Mouse (Mus musculus) cortical plate, adult 2 months (tissue): ENCODE results near the gene Ftl1. TPM values are rescaled to one million over a fixed set of nuclear protein-coding genes. Genes with fewer than 3 reads are reported as not detected.

Experiments used
- H3K27ac ChIP-seq: fragments of 200-500 bp; 2 replicates; pipeline ENCODE4 v1.5.1; 2012; ENCODE audit warnings: low read length, control low read depth, inconsistent platforms; ENCODE audit not compliant: insufficient read depth
- H3K4me1 ChIP-seq: fragments of 200-500 bp; 2 replicates; pipeline ENCODE4 v1.6.1; 2011; ENCODE audit warnings: low read length; ENCODE audit not compliant: control insufficient read depth, insufficient read depth
- H3K4me3 ChIP-seq: fragments of 200-500 bp; 2 replicates; pipeline ENCODE4 v1.5.1; 2011; ENCODE audit warnings: mild to moderate bottlenecking, low read length, control low read depth; ENCODE audit not compliant: insufficient read depth
- CTCF ChIP-seq: fragments of 200-500 bp; IDR thresholded peaks from 2 replicates; pipeline ENCODE4 v1.5.1; 2011; ENCODE audit warnings: mild to moderate bottlenecking, control low read depth, low read length; ENCODE audit not compliant: insufficient read depth; ENCODE audit errors: extremely low read depth
- POLR2A ChIP-seq: fragments of 200-500 bp; IDR thresholded peaks from 2 replicates; pipeline ENCODE4 v1.6.1; 2011; ENCODE audit warnings: mild to moderate bottlenecking, low read length, control low read depth; ENCODE audit not compliant: insufficient read depth; ENCODE audit errors: extremely low read depth
- polyA plus RNA-seq: library from polyadenylated mRNA; depleted of rRNA; stranded (reverse); fragments of >200 nt; gene quantifications from 2 replicates; pipeline ENCODE4 v1.2.3, GENCODE M21; 2012

Ftl1 gene
- polyA plus RNA-seq, 1 experiment, result 637 TPM

DNA sequence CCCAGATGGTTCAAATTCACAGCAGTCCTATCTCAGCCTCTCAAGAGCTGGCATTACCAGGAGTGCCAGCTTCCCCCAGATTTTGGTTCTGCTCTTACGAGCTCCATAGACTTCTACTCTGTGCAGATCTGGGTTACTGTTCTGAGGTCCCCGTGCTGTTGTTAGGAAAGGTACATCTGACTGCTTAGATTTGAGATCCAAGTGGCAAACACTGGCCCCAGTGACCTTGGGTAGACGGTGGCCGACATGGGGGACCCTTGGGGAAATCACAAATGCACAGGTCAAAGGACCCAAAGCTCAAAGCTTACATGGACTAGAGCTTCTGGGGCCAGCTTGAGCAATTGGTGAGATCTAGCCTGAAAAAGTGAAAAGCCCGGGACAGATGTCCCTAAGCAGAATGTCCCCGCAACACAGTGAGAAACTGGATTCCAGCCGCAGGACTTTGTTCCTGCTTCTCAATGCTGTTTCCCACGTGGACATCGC, 2.9 kb downstream of the Ftl1 start:
- TF ChIP-seq POLR2A (no peak), CTCF (no peak)
- H3K4me3 ChIP-seq, result no peak overlapping the region
- no peak overlapping the region for H3K27ac ChIP-seq
- peaks cover 6% of the 10 kb centered on the region; the same call in 1 of the 2 replicates for H3K4me1 ChIP-seq

DNA sequence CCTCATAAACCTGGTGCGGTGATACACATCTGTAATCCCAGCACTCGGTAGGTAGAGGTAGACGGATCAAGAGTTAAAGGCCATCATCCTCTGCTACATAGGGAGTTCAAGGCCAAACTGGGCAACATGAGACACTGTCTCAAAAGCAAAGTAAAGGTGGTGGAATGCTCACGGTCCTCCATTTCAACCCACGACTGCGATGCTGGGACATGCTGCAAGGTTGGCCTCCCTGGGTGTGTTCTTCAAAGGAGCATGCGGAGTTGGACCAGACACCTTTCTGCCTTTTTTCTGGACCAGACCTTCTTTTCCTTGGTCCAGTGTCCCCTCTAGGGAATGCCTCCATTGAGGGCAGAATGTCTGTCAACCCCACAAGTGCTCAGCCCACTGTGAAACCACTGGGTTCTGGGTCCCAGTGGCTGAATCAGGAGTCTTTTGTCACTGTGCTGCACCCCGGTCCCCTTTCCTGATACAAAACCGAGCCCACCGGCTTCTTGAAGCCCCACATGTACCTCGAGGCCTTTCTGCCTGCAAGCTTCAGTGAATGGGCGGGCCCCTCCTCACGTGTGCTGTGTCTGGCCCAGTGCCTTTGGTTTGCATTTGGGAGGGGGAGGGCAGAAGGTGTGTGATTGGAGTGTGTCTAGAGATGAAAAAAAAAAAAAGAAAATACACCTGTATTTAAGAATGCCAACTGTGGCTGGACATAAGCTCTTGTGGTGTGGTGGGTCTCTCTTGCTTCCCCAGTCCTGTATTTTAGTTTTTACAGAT, 3.6 kb downstream of the Ftl1 start:
- no peak overlapping the region for H3K27ac ChIP-seq
- TF ChIP-seq POLR2A (no peak), CTCF (no peak)
- no peak overlapping the region for H3K4me3 ChIP-seq
- H3K4me1 ChIP-seq, result peaks cover 6% of the 10 kb centered on the region; the same call in 1 of the 2 replicates

DNA sequence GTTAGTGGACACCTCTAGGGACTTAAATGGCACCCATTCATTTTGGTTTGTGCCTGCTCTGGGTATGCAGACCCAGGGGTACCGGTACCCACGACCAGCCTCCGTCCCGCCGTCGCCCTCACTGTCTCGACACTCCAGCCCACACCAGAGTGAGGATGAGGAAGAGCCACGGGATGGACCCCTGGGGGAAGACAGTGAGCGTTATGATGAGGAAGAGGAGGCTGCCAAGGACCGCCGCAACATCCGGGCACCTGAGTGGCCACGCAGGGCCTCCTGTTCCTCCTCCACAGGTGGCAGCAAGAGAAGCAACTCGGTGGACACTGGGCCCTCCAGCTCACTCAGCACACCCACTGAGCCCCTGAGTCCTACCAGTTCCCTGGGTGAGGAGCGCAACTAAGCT, 4.7 kb downstream of the Ftl1 start:
- H3K27ac ChIP-seq, result no peak overlapping the region
- no peak overlapping the region for H3K4me3 ChIP-seq
- TF ChIP-seq CTCF (no peak), POLR2A (no peak)
- H3K4me1 ChIP-seq, result peaks cover 3% of the 10 kb centered on the region; the same call in 1 of the 2 replicates

DNA sequence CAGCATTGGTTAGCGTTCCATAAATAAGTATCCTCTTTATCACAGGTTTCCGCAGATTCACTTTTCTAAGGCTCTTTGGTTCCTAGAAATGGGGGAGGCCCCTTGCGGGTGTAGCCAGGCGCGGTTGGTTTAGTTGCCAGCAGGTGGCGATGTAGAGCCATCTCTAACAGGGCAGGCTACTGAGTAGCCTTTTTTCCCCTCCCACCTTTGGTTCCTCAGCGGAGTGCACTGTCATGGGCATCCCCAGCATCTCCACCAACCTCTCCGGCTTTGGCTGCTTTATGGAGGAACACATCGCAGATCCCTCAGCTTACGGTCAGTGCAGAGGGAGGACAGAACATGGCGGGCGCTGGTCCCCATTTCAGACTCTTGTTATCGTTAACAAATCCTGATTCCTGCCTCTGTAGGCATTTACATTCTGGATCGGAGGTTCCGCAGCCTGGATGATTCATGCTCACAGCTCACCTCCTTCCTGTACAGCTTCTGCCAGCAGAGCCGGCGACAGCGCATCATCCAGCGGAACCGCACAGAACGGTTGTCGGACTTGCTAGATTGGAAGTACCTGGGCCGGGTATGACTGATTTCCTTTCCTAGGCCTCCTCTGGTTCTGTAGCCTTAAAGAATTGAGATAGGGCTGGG, 8.2 kb downstream of the Ftl1 start:
- H3K4me1 ChIP-seq, result no peaks in the 10 kb centered on the region
- peak overlapping the region; percentile 9; the same call in 1 of the 2 replicates for H3K27ac ChIP-seq
- peak; percentile 71 for TF ChIP-seq CTCF
- TF ChIP-seq POLR2A, result peak; percentile 80
- H3K4me3 ChIP-seq, result peak overlapping the region; percentile 33

DNA sequence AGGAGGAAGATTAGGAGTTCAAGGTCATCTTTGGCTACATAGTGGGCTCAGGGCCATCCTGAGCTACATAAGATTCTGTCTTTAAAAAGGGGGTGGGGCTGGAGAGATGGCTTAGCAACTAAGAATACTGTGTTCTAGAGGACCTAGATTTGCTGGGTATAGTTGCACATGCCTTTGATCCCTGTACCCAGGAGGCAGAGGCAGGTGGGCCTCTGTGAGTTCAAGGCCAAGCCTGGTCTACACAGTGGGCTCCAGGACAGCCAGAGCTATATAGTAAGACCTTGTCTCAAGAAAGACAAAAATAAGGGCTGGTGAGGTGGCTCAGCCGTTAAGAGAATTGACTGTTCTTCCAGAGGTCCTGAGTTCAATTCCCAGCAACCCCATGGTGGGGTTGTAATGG, 9.7 kb downstream of the Ftl1 start:
- TF ChIP-seq POLR2A (no peak), CTCF (no peak)
- Histone ChIP-seq H3K4me3 (no peak overlapping the region), H3K27ac (no peak overlapping the region)

DNA sequence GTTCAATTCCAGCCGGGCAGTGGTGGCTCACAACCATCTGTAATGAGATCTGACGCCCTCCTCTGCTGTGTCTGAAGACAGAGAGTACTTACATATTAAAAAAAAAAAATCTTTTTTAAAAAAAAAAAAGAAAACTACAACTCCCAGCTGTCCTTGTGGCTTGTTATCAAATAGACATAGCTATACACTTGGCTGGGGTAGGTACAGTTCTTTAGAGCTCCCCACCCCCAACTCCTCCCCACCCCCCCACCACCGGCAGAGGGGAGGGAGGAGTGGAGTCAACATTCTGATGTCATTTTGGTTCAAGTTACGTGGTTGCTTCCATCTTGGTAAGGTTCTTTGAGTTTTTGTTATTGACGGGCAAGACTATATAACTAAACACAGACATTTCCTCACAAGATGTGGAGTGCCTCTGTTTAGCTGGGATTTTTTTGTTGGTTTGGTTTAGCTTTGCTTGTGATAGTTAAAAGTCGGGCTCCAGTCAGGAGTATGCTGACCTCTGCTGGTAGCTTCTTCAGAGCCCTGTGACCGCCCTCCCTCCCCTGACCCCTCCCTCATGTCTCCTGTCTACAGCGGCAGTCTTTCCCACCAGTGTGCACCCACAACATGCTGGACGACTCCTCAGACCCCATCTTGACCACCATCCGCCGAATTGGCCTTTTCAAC, 12.2 kb downstream of the Ftl1 start:
- Histone ChIP-seq H3K4me1 (no peaks in the 10 kb centered on the region), H3K27ac (no peak overlapping the region), H3K4me3 (peak overlapping the region; percentile 32)
- TF ChIP-seq CTCF (peak; percentile 53), POLR2A (no peak)

More for the DNA sequence above, 9.7 kb downstream of the Ftl1 start:
- H3K4me1 ChIP-seq, result no peaks in the 10 kb centered on the region

DNA sequence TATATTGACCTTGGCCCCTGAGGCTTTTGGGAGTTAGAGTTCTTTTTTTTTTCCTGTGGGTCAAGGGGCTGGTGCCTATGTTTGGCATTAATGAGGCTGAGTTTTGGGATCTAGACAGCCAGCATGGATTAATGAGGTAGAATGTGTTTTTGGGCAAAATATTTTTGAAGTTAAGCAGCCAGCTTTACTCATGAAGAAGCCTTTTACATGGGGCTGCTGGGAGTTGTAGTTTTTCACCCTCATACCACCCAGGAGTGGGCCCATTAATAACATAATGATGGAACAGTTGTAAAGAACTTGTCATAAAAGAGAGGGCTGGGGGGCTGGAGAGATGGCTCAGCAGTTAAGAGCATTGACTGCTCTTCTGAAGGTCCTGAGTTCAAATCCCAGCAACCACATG, 13.1 kb downstream of the Ftl1 start:
- H3K4me3 ChIP-seq, result no peak overlapping the region
- TF ChIP-seq POLR2A (no peak), CTCF (no peak)
- H3K27ac ChIP-seq, result no peak overlapping the region
- no peaks in the 10 kb centered on the region for H3K4me1 ChIP-seq

DNA sequence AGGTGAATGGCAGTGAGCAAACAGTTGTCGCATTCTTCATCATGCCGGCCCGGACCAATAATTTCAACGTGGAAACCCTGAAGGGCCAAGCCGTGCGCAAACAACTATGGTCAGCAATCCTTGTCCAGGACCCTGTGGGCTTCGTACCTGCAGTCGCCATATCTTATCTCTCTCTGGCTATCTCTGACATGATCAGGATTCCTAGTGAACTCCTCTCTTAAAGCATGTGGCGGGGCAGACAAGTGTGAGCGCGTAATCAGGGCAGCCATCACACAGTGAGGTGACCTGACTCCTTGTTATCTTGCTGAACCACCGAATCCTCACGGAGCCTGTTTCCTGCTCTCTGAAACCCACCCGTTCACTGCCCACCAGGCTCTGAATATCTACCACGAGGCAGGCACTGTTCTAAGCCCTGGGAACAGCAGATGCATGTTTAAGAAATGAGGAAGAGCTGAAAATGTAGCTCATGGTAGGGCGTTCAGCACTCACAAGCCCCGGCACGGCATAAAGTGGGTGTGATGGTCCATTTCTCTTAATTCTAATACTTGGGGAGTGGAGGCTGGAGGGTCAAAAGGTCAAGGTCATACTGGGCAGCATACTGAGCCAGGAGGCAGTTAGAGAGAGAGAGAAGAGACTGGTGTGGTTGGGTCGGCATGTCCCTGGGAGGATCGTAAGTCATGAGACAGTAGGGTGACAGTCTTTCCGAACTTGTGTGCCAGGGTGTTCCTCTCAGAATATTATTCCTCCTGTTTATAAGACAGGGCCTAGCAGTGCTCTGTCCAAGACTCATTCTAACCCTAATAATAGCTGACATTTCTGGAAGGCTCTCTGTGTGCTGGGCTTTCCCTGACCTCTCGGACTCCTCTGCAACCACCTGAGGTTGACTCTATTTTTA, 15.9 kb downstream of the Ftl1 start:
- Histone ChIP-seq H3K4me3 (no peak overlapping the region), H3K4me1 (no peaks in the 10 kb centered on the region), H3K27ac (no peak overlapping the region)
- TF ChIP-seq POLR2A, result no peak
- no peak for TF ChIP-seq CTCF

DNA sequence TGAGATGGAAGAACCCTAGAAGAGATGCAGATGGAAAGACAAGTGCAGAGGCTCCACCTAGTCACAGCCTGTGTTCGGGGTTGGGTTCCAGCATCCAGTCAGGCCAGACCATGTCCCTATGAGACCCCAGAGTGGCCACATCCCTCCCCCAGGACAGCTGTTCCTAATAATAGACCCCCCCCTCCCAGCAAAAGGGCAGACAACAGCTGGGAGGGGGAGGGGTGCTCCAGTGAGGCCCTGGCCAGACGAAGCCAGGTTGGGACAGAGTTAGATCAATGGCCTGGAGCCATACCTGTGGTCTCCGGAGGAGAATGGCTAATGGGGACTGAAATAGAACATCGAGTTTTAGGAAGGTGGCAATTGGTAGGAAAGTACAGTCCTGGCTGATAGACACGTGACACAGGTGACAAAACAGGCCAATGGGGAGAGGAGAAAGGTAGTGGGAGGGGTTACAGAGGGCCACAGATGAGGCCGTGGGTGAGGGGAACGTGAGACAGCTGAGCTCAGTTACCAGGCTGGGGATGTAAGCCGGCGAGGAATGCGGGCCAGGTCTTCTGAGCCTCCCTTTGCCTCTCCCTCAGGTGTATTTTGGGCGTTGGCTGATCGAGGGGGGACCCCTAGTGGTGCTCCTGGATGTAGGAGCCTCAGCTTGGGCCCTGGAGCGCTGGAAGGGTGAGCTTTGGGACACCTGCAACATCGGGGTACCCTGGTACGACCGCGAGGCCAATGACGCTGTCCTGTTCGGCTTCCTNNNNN, 22.0 kb downstream of the Ftl1 start, which contains the start of gene Ruvbl2:
Ruvbl2 (minus strand) TSS at position 576 of the 756 bp plus-strand sequence.
- H3K4me3 ChIP-seq, result peak within 1 kb of the TSS; percentile 10; the same call in 1 of the 2 replicates
- no peak within 1 kb of the TSS for H3K27ac ChIP-seq
- TF ChIP-seq CTCF (0 out of 2 replicates have a peak, but pooled peaks have one; percentile 12), POLR2A (peak; percentile 35; the same call in 1 of the 2 replicates)
- peaks cover 2% of the 10 kb centered on the region for H3K4me1 ChIP-seq
